Mouse (Mus musculus): Measurements from ENCODE around the gene Rsph3b.

Rsph3b gene

GRCm38 (mm10) chr17:6862040-6862780 lies 86.3 kb downstream of the Rsph3b start:
- no peak for DNase-seq

GRCm38 (mm10) chr17:6861181-6862039 lies 87.1 kb downstream of the Rsph3b start:
- DNase-seq, result peak; percentile 44 to 62

DNA sequence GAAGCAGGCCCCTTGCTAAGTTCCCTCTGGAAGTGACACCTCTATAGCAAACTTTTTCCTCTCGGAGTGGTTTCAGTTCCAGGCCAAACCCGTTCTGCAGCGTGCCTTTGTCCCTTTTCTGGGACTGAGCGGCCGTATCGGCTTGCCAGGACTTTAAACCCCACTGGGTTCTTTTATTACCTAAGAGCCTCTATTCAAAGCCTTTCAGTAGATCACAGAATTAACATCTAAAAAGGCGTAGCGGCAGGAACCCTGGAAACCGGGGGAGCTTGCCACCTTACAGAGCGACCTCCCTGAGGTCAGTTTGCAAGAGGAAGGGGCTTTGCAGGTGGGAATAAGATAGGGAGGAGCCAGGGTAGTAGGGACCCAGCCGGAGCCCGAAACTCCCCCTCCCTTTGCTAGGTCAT lies 88.0 kb downstream of the Rsph3b start:
- peak; percentile 61 to 70 for DNase-seq

- no peak for DNase-seq
Measured at GRCm38 (mm10) chr17:6860067-6860466, 88.4 kb downstream of the Rsph3b start.

Measured in lung, adult 18-20 months (tissue).